8 mouse cellular contexts compared by ENCODE assay signal in genomic region chr4:137729155-137729855, GRCm38 (mm10).
DNase-seq lines count a peak whose midpoint lies in the region; ATAC-seq and TF ChIP-seq lines count a peak whose summit lies in the region.

No protein-coding gene starts in this region.

- H3K9ac ChIP-seq in lung, embryonic 16.5 days (ENCODE audit: low read length): no peak overlapping the region
- no peak overlapping the region for H3K9ac ChIP-seq in lung, postnatal 0 days (replicated peaks; ENCODE audit: low read depth)
- no peak overlapping the region for H3K9ac ChIP-seq in limb, embryonic 12.5 days (replicated peaks)
- H3K9ac ChIP-seq in stomach, embryonic 15.5 days: no peak overlapping the region

- DNase-seq in cerebellum, adult 9-11 months: peak; percentile 68
- DNase-seq in cerebellum, adult 11 months: no peak
- DNase-seq in lung, postnatal 0 days (ENCODE audit: low spot score): no peak
- DNase-seq in spleen, postnatal 10 days (ENCODE audit: low spot score in 2 of 2): no peak

- no peak for TF ChIP-seq EP300 in lung, postnatal 0 days (IDR thresholded peaks at IDR 0.05)

- TF ChIP-seq CTCF in lung, postnatal 0 days (IDR thresholded peaks at IDR 0.05): no peak

- H3K4me3 ChIP-seq in lung, embryonic 16.5 days (ENCODE audit: low read length): no peak overlapping the region
- H3K4me3 ChIP-seq in lung, postnatal 0 days (ENCODE audit: low read depth, low read length): no peak overlapping the region
- H3K4me3 ChIP-seq in limb, embryonic 12.5 days (replicated peaks): peak overlapping the region; percentile 14
- no peak overlapping the region; the same call in 1 of the 2 replicates for H3K4me3 ChIP-seq in stomach, embryonic 15.5 days (replicated peaks)

- ATAC-seq in lung, embryonic 16.5 days (ENCODE audit: low read depth): no peak
- no peak for ATAC-seq in lung, postnatal 0 days
- no peak for ATAC-seq in limb, embryonic 12.5 days (ENCODE audit: insufficient number of reproducible peaks, insufficient read depth, low FRiP score, low TSS enrichment, low read depth)
- ATAC-seq in stomach, embryonic 15.5 days (ENCODE audit: insufficient read depth, low FRiP score, low read depth): no peak
- no peak for ATAC-seq in inflammation-experienced regulatory T-cells, adult 6 months

- H3K4me2 ChIP-seq in lung, embryonic 16.5 days (ENCODE audit: low read depth, low read length): peak overlapping the region; percentile 32
- H3K4me2 ChIP-seq in lung, postnatal 0 days (replicated peaks; ENCODE audit: low read depth, low read length): no peak overlapping the region
- peak overlapping the region; percentile 46 for H3K4me2 ChIP-seq in limb, embryonic 12.5 days
- H3K4me2 ChIP-seq in stomach, embryonic 15.5 days: peak overlapping the region; percentile 34; the same call in 1 of the 2 replicates

- WGBS in lung, embryonic 16.5 days: 22% methylated on average over 24 of the region's 24 CpGs
- WGBS in lung, postnatal 0 days: 28% methylated on average over 22 of the region's 24 CpGs
- 27% methylated on average over 24 of the region's 24 CpGs for WGBS in limb, embryonic 12.5 days
- WGBS in stomach, embryonic 15.5 days: 28% methylated on average over 24 of the region's 24 CpGs

- H3K27me3 ChIP-seq in lung, embryonic 16.5 days (ENCODE audit: control insufficient read depth, insufficient read depth, low read depth, low read length): peaks cover 28% of the 10 kb centered on the region
- peaks cover 9% of the 10 kb centered on the region for H3K27me3 ChIP-seq in lung, postnatal 0 days (replicated peaks; ENCODE audit: insufficient read depth, low read length)
- peaks cover 51% of the 10 kb centered on the region for H3K27me3 ChIP-seq in limb, embryonic 12.5 days
- H3K27me3 ChIP-seq in stomach, embryonic 15.5 days (replicated peaks): peaks cover 19% of the 10 kb centered on the region

- H3K36me3 ChIP-seq in lung, embryonic 16.5 days (ENCODE audit: control insufficient read depth, insufficient read depth, low read length): no peaks in the 10 kb centered on the region
- H3K36me3 ChIP-seq in lung, postnatal 0 days (ENCODE audit: insufficient read depth, low read length): no peaks in the 10 kb centered on the region
- no peaks in the 10 kb centered on the region for H3K36me3 ChIP-seq in limb, embryonic 12.5 days
- H3K36me3 ChIP-seq in stomach, embryonic 15.5 days: no peaks in the 10 kb centered on the region

- no peaks in the 10 kb centered on the region for H3K9me3 ChIP-seq in lung, embryonic 16.5 days (ENCODE audit: control insufficient read depth, low read length)
- no peaks in the 10 kb centered on the region for H3K9me3 ChIP-seq in lung, postnatal 0 days (ENCODE audit: low read length)
- H3K9me3 ChIP-seq in limb, embryonic 12.5 days: no peaks in the 10 kb centered on the region
- no peaks in the 10 kb centered on the region for H3K9me3 ChIP-seq in stomach, embryonic 15.5 days

- H3K4me1 ChIP-seq in lung, embryonic 16.5 days (replicated peaks; ENCODE audit: control insufficient read depth, insufficient read depth, low read length): peaks cover 10% of the 10 kb centered on the region
- H3K4me1 ChIP-seq in lung, postnatal 0 days (ENCODE audit: insufficient read depth, low read depth, low read length): no peaks in the 10 kb centered on the region
- H3K4me1 ChIP-seq in limb, embryonic 12.5 days (replicated peaks): peaks cover 25% of the 10 kb centered on the region
- H3K4me1 ChIP-seq in stomach, embryonic 15.5 days: peaks cover 24% of the 10 kb centered on the region; the same call in 1 of the 2 replicates

- no peak overlapping the region for H3K27ac ChIP-seq in lung, embryonic 16.5 days (ENCODE audit: low read length)
- no peak overlapping the region for H3K27ac ChIP-seq in lung, postnatal 0 days (ENCODE audit: low read length)
- no peak overlapping the region for H3K27ac ChIP-seq in limb, embryonic 12.5 days
- no peak overlapping the region for H3K27ac ChIP-seq in stomach, embryonic 15.5 days
